Mouse (Mus musculus) E14TG2a.4 (cell line): ENCODE results near the gene Ctbp2.

Experiments used
- CTCF ChIP-seq: conservative IDR thresholded peaks from 2 replicates; pipeline ENCODE4 v1.5.1; 2014; ENCODE audit warnings: low read length
- NANOG ChIP-seq: IDR thresholded peaks from 2 replicates; pipeline ENCODE4 v1.6.1; 2014; ENCODE audit warnings: borderline replicate concordance, low read length, mixed read lengths

DNA sequence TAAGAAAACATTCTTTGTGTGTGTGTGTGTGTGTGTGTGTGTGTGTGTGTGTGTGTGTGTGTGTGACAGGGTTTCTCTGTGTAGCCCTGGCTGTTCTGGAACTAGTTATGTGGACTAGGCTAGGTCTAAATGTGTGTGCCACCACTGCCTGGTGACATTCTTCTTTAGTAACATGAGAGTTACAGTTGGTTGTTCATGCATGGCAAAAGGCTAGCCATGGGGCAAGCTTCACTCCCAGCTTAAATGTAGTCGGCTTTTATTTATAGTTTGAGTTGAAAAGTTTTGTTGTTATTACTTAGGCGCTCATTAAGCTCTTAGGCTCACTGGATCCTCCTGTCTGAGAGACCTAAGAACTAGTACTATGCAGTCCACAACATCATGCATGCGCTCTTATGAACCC, 159.8 kb downstream of the Ctbp2 start:
- TF ChIP-seq CTCF (no peak), NANOG (no peak)
